Mouse (Mus musculus) liver, adult 2 months (tissue): Measurements from ENCODE around the gene Tmed11. TPM values are rescaled to one million over a fixed set of nuclear protein-coding genes. Genes with fewer than 3 reads are reported as not detected.
"Not testable (repeated sequence)": the region's sequence is repeated elsewhere in the genome, so short reads cannot be mapped to it uniquely, and the experiment has no call there.

Experiments used
- DNase-seq: peaks from one replicate; pipeline ENCODE4 v3.0.0-alpha.2; 2011; ENCODE audit warnings: low read depth, low spot score; ENCODE audit errors: extremely low read depth
- H3K27ac ChIP-seq: fragments of 200-500 bp; replicated peaks from 2 replicates; pipeline ENCODE4 v1.5.1; 2012; ENCODE audit warnings: low read depth, mild to moderate bottlenecking, control low read depth, inconsistent platforms, low read length; ENCODE audit not compliant: insufficient read depth
- H3K27me3 ChIP-seq: fragments of 200-500 bp; 2 replicates; pipeline ENCODE4 v1.6.1; 2012; ENCODE audit warnings: mild to moderate bottlenecking, moderate library complexity, low read length, inconsistent platforms; ENCODE audit not compliant: control insufficient read depth, insufficient read depth
- H3K36me3 ChIP-seq: fragments of 200-500 bp; 2 replicates; pipeline ENCODE4 v1.6.1; 2012; ENCODE audit warnings: low read length, inconsistent platforms; ENCODE audit not compliant: control insufficient read depth, insufficient read depth
- H3K4me1 ChIP-seq: fragments of 200-500 bp; 2 replicates; pipeline ENCODE4 v1.6.1; 2011; ENCODE audit warnings: low read length; ENCODE audit not compliant: control insufficient read depth, insufficient read depth
- H3K4me3 ChIP-seq: fragments of 200-500 bp; 2 replicates; pipeline ENCODE4 v1.5.1; 2011; ENCODE audit warnings: low read depth, mild to moderate bottlenecking, control low read depth, low read length, moderate library complexity; ENCODE audit not compliant: insufficient read depth
- H3K79me2 ChIP-seq: fragments of 200-500 bp; 2 replicates; pipeline ENCODE4 v1.6.1; 2012; ENCODE audit warnings: inconsistent platforms, mild to moderate bottlenecking, low read length, moderate library complexity; ENCODE audit not compliant: control insufficient read depth, insufficient read depth
- H3K9ac ChIP-seq: fragments of 200-500 bp; 2 replicates; pipeline ENCODE4 v1.6.1; 2012; ENCODE audit warnings: low read depth, mild to moderate bottlenecking, control low read depth, inconsistent platforms, low read length
- CTCF ChIP-seq: fragments of 200-500 bp; IDR thresholded peaks from 2 replicates; pipeline ENCODE4 v1.5.1; 2011; ENCODE audit warnings: low read depth, low read length, control low read depth
- POLR2A ChIP-seq: fragments of 200-500 bp; IDR thresholded peaks from 2 replicates; pipeline ENCODE4 v1.6.1; 2011; ENCODE audit warnings: low read length, control low read depth; ENCODE audit not compliant: insufficient read depth; ENCODE audit errors: extremely low read depth
- WGBS: fragments of 180-500 bp; shearing (Covaris S2); methylation state at CpG from one replicate; pipeline ENCODE4 v1.1.7; 2018; 5-methylcytosine and 5-hydroxymethylcytosine counted together
- polyA plus RNA-seq: library from polyadenylated mRNA; depleted of rRNA; stranded (reverse); fragments of >200 nt; gene quantifications from 2 replicates; pipeline ENCODE4 v1.2.3, GENCODE M21; 2012
- total RNA-seq: library from RNA; depleted of rRNA; stranded (reverse); fragments of >200 nt; gene quantifications from 2 replicates; pipeline ENCODE4 v1.2.3, GENCODE M21; 2014

Tmed11 gene
- total and polyA plus RNA-seq, 2 experiments, result 0.46 TPM; not detected in 1

GRCm38 (mm10) chr5:108774630-108775306 lies 20.4 kb downstream of the Tmed11 start, which contains the start of gene Rnf212:
Gene Rnf212, minus strand, starts transcription at chr5:108774982.
- WGBS, result 75% methylated on average over 40 of the region's 40 CpGs
- H3K36me3 ChIP-seq, result no peaks in the 10 kb centered on the region
- H3K4me3 ChIP-seq, result no peak within 1 kb of the TSS
- DNase-seq, result no peak
- no peak within 1 kb of the TSS for H3K9ac ChIP-seq
- no peak for TF ChIP-seq CTCF
- no peak for TF ChIP-seq POLR2A
- no peak within 1 kb of the TSS for H3K27ac ChIP-seq
- no peaks in the 10 kb centered on the region for H3K27me3 ChIP-seq
- H3K79me2 ChIP-seq, result no peaks in the 10 kb centered on the region
- H3K4me1 ChIP-seq, result no peaks in the 10 kb centered on the region

GRCm38 (mm10) chr5:108760002-108760401 lies 35.2 kb downstream of the Tmed11 start:
- Histone ChIP-seq H3K79me2 (no peaks in the 10 kb centered on the region), H3K4me1 (no peaks in the 10 kb centered on the region), H3K36me3 (no peaks in the 10 kb centered on the region), H3K9ac (no peak overlapping the region), H3K27me3 (no peaks in the 10 kb centered on the region), H3K4me3 (no peak overlapping the region), H3K27ac (no peak overlapping the region)
- TF ChIP-seq CTCF, result no peak
- no peak for TF ChIP-seq POLR2A
- no peak for DNase-seq
- 80% methylated on average over 2 of the region's 2 CpGs for WGBS

DNA sequence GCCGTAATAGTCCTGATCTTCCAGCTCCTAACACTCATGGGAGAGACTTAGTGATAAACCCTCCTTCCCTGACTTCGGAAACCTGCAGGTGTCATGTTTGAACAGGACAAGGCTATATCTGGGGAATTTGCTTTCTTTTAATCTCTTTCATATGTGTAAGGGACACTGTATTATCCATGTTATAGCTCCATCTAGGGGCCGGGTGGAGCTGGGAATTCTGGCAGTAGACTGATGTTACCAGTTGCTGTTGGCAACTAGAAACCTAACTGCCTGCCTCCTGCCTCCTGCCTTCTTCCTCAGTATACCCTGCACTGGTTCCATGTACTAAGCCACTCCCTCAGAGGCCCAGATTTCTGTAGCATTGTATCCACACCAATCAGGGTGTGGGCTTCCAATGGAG lies 36.8 kb downstream of the Tmed11 start:
- no peak for TF ChIP-seq POLR2A
- TF ChIP-seq CTCF, result peak; percentile 25; the same call in 1 of the 2 replicates
- WGBS, result 48% methylated on average over 3 of the region's 3 CpGs
- no peaks in the 10 kb centered on the region for H3K36me3 ChIP-seq
- peak; percentile 39 for DNase-seq
- H3K4me3 ChIP-seq, result no peak overlapping the region
- no peaks in the 10 kb centered on the region for H3K27me3 ChIP-seq
- H3K4me1 ChIP-seq, result no peaks in the 10 kb centered on the region
- no peak overlapping the region for H3K27ac ChIP-seq
- no peak overlapping the region for H3K9ac ChIP-seq
- no peaks in the 10 kb centered on the region for H3K79me2 ChIP-seq

- H3K36me3 ChIP-seq, H3K27me3 ChIP-seq, H3K27ac ChIP-seq, H3K79me2 ChIP-seq, H3K4me3 ChIP-seq, H3K9ac ChIP-seq, DNase-seq, H3K4me1 ChIP-seq: not testable (repeated sequence)
- WGBS, result 80% methylated on average over 4 of the region's 4 CpGs
Observed at GRCm38 (mm10) chr5:108751258-108751657, 43.9 kb downstream of the Tmed11 start.

DNA sequence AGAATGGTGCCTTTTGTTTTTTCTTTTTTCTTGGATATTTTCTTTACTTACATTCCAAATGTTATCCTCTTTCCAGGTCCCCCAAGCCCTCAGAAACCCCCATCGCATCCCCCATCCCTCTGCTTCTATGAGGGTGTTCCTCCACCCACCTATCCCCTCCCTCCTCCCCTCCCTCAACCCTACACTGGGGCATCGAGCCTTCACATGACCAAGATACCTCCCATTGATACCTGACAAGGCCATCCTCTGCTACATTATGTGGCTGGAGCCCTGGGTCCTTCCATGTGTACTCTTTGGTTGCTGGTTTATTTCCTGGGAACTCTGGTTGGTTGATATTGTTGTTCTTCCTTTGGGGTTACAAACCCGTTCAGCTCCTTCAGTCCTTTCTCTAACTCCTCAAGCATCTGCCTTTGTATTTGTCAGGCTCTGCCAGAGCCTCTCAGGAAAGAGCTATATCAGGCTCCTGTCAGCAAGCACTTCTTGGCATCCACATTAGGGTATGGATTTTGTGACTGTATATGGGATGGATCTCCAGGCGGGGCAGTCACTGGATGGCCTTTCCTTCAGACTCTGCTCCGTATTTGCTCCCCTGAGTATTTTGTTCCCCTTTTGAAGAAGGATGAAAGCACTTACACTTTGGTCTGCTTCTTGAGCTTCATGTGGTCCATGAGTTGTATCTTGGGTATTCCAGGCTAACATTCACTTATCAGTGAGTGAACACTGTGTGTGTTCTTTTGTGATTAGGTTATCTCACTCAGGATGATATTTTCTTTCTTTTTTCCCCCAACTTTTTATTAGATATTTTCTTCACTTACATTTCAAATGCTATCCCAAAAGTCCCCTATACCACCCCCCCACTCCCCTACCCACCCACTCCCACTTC lies 44.6 kb downstream of the Tmed11 start:
- H3K27ac ChIP-seq, result no peak overlapping the region

DNA sequence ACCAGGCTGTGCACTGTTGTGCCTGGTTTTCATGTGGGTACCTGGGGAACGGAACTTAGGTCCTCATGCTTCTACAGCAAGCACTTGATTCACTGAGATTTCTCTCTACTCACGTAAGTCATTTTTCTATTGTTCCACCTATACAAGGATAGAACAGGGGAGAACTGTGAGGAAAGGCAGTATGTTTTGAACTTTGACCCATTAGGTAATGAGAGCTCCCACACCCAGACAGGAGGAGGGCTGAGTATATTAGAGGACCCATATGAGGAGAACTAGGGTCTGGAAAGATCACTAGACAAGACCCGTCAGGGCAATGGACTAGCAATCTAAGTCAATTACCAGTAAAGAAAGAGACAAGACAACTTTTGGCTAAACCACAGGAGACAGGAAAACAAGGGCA lies 50.5 kb downstream of the Tmed11 start:
- TF ChIP-seq CTCF (no peak), POLR2A (no peak)
- WGBS, result 86% methylated on average over 3 of the region's 3 CpGs
- Histone ChIP-seq H3K79me2 (no peaks in the 10 kb centered on the region), H3K36me3 (no peaks in the 10 kb centered on the region), H3K27me3 (no peaks in the 10 kb centered on the region), H3K4me3 (no peak overlapping the region), H3K4me1 (peaks cover 2% of the 10 kb centered on the region; the same call in 1 of the 2 replicates), H3K27ac (no peak overlapping the region), H3K9ac (no peak overlapping the region)
- no peak for DNase-seq

More for the DNA sequence above, 44.6 kb downstream of the Tmed11 start:
- Histone ChIP-seq H3K79me2 (no peaks in the 10 kb centered on the region), H3K36me3 (no peaks in the 10 kb centered on the region), H3K27me3 (no peaks in the 10 kb centered on the region), H3K9ac (no peak overlapping the region), H3K4me3 (no peak overlapping the region), H3K4me1 (no peaks in the 10 kb centered on the region)
- DNase-seq, result no peak
- TF ChIP-seq CTCF, result no peak
- TF ChIP-seq POLR2A, result no peak
- WGBS, result 78% methylated on average over 5 of the region's 5 CpGs
